Mouse (Mus musculus) ovary, adult 10 weeks (tissue): ENCODE measurements around the gene Brms1. TPM values are rescaled to one million over a fixed set of nuclear protein-coding genes. Genes with fewer than 3 reads are reported as not detected.

ENCODE experiments used
- polyA plus RNA-seq: library from polyadenylated mRNA; stranded (reverse); fragments of 350-450 nt; fragmentation: Illumina TruSeq; extraction: RNeasy Lipid Tissue Mini Kit (QIAGEN cat#74804); gene quantifications from one replicate; pipeline ENCODE4 v1.2.3, GENCODE M21; 2014

Brms1 gene
- polyA plus RNA-seq = not detected

GRCm38 (mm10) chr19:5040862-5041523, at the start of gene Brms1:
TSS of gene Brms1 (plus strand) at chr19:5041354.

DNA sequence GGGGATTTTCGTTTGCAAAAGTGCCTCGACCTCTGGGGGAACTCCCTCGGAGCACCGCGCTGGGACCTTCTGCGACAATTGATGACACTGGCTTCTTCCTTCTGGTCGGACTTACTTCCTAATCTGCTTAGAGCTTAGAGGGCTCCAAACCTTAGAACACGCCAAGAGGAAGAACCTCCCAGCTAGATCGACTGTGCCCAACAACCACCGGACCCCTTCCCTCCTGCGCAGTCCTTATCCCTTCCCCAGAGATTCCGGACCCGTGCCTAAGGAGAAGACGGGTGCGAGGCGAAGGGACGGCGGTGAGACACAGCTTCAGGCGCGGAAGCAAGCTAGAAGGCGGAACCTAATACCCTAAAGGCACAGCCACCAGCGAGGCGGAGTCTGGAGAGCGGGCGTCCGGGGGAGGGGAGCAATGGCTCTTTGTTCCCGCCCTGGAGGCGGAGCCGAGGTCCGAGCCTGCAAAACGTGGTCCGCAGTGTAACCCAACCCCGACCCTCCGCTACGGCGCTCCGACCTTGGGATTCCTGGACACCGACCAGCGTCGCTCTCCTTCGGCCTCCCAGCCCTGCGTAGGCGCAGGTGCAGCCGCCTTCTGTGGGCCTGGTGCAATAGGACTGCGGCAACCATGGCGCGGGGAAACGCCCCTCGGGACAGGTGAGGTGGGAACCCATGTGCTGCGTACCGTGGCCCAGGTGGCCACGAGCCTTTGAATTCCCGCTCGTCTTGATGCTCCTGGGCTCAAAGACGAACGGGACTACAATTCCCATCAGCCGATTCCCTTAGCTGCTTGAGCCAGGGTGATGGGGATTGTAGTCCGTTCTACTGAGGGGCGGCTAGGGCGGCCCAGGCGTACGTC, 17.3 kb upstream of the Brms1 start, which contains the start of gene Slc29a2:
TSS of gene Slc29a2 (plus strand) at position 240 of the 859 bp plus-strand sequence.

DNA sequence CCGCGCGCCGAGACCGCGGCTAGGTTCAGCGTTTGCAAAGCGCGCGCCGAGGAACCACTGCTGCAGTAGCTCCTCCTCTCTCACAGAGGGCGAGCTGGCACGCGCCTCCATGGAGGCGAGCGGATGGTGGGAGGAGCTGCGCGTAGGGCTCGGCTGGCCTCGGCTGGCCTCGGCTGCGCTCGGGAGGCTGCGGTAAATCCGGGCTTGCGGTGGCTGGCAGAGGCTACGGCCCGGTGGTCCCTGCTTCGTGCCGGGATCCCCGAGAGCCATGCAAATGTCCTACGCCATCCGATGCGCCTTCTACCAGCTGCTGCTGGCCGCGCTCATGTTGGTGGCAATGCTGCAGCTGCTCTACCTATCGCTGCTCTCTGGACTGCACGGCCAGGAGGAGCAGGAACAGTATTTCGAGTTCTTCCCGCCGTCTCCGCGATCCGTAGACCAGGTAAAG, 2.4 kb upstream of the Brms1 start, which contains the start of the genes B4gat1 and AC124502.3:
TSS of gene B4gat1 (plus strand) at position 118 of the 448 bp plus-strand sequence.
TSS of gene AC124502.3 (plus strand) at position 183 of the 448 bp plus-strand sequence.

DNA sequence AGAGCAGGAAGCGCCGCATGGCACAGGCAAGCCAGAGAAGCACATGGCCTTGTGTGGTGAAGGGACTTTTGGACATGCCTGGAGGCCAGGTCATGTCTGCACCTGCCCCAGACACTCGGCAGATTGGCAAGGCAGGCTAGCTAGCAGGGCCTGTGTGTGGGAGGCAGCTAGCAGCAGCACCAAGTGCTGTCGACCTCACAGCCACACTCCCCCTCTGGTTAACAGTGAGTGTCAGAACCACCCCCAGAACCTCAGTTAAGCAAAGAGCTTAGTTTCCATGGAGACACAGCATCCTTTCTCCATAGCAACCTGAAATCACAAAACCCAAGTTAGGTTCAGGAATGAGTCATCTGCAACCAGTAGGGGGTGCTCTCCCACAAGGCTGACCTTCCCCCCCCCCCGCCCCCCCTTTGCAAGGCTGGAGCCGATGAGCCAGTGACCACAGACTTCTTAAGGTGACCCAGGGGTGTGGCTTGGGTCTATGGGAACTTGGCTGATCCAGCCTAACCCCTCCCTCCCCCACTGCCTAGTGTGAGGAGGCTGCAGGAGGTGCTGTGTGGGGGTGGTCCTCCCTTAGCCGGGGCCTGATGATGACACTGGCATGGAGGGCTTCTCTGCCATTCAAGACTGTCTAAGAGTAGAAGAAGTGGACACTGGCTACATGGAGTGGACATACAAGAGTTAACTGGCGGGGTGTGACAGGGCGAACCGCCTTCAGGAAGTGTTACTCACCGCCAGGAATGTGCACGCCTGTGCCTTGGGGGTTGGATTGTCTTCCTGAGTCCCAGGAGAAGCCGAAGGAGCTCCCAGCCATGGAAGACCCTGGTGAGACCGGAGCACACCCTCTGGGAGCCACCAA, 9.1 kb downstream of the Brms1 start, which contains the start of gene Rin1:
TSS of gene Rin1 (plus strand) at position 435 of the 859 bp plus-strand sequence.

GRCm38 (mm10) chr19:5067867-5068569, 26.9 kb downstream of the Brms1 start, which contains the start of gene Cd248:
TSS of gene Cd248 (plus strand) at chr19:5068078.

DNA sequence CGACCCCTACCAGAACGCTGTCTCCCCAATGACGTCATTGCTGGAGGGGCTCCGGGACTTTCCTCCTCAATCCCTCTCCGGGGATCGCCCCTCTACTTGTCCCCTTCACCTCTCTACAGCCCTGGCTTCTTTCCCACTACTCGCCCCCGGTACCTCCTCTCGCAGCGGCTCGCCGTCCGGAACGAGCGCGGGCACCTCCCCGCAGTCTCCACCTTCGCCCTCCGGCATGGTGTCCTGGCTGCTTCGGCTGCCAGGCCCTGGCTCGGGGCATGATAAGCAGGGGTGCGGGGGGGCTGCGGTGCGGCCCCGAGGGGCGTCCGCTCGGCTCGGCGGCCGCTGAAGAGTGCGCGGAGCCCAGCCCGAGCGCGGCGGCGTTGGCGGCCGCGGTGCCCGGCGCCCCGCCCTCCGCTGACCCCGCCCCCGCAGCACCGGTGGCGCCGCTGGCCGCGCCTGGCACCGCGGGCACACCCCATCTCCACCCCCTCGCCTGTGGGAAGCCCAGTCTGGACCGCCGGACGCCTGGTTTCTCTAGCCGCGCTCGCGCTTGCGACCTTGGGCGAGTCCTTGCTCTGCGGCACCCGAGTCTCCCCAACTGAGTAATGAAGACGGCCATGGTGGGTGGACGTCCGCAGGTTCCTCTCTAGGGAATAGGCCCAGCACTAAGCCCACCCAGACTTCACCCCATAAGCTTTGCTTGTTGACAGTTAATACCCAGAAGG, 44.1 kb downstream of the Brms1 start, which contains the start of gene Tmem151a:
TSS of gene Tmem151a (minus strand) at position 387 of the 719 bp plus-strand sequence.

GRCm38 (mm10) chr19:5087884-5088728, 47.0 kb downstream of the Brms1 start, which contains the start of gene Yif1a:
TSS of gene Yif1a (plus strand) at chr19:5088538.

GRCm38 (mm10) chr19:5098363-5099143, 57.4 kb downstream of the Brms1 start, which contains the start of gene Cnih2:
TSS of gene Cnih2 (minus strand) at chr19:5098521.

Other genes with a start within 250 kb of the Brms1 start
- gene Rbm4, start 247.5 kb upstream of the Brms1 start, polyA plus RNA-seq = 14.7 TPM
- gene Gm21992, start 229.7 kb upstream of the Brms1 start, polyA plus RNA-seq = 1.7 TPM
- gene Rbm14, start 229.7 kb upstream of the Brms1 start, polyA plus RNA-seq = 8.6 TPM
- not detected for gene Ccs, start 202.0 kb upstream of the Brms1 start, polyA plus RNA-seq
- gene Ccdc87, start 202.0 kb upstream of the Brms1 start, polyA plus RNA-seq = 0.46 TPM
- gene Ctsf, start 186.2 kb upstream of the Brms1 start, polyA plus RNA-seq = 35.5 TPM
- 0.20 TPM for gene Actn3, start 163.4 kb upstream of the Brms1 start, polyA plus RNA-seq
- gene Zdhhc24, start 162.7 kb upstream of the Brms1 start, polyA plus RNA-seq = 19.7 TPM
- 5.8 TPM for gene Bbs1, start 134.7 kb upstream of the Brms1 start, polyA plus RNA-seq
- 1.7 TPM for gene Dpp3, start 113.1 kb upstream of the Brms1 start, polyA plus RNA-seq
- gene Peli3, start 98.2 kb upstream of the Brms1 start, polyA plus RNA-seq = 1.8 TPM
- 15.6 TPM for gene Mrpl11, start 79.2 kb upstream of the Brms1 start, polyA plus RNA-seq
- not detected for gene Npas4, start 51.0 kb upstream of the Brms1 start, polyA plus RNA-seq
- gene Slc29a2, start 17.5 kb upstream of the Brms1 start, polyA plus RNA-seq = not detected
- gene B4gat1, start 2.5 kb upstream of the Brms1 start, polyA plus RNA-seq = 31.6 TPM
- gene AC124502.3, start 2.5 kb upstream of the Brms1 start, polyA plus RNA-seq = 0.34 TPM
- 0.17 TPM for gene Rin1, start 9.1 kb downstream of the Brms1 start, polyA plus RNA-seq
- gene Cd248, start 26.7 kb downstream of the Brms1 start, polyA plus RNA-seq = 0.17 TPM
- gene Tmem151a, start 44.2 kb downstream of the Brms1 start, polyA plus RNA-seq = 0.37 TPM
- gene Yif1a, start 47.2 kb downstream of the Brms1 start, polyA plus RNA-seq = 18.2 TPM
- gene Cnih2, start 57.2 kb downstream of the Brms1 start, polyA plus RNA-seq = not detected
- 1.1 TPM for gene Rab1b, start 65.7 kb downstream of the Brms1 start, polyA plus RNA-seq
- gene Klc2, start 77.2 kb downstream of the Brms1 start, polyA plus RNA-seq = 3.9 TPM
- 11.4 TPM for gene Pacs1, start 231.8 kb downstream of the Brms1 start, polyA plus RNA-seq